Mouse (Mus musculus) limb, embryonic 13.5 days (tissue): ENCODE results near the gene Marf1. TPM values are rescaled to one million over a fixed set of nuclear protein-coding genes. Genes with fewer than 3 reads are reported as not detected.
"Not testable (repeated sequence)": the region's sequence is repeated elsewhere in the genome, so short reads cannot be mapped to it uniquely, and the experiment has no call there.

Experiments
- ATAC-seq: fragments of 200-750 bp; cut with Nextera tagmentation; 2 replicates; pipeline ENCODE4 v1.8.0; 2017; ENCODE audit warnings: low read depth, moderate number of reproducible peaks, moderate TSS enrichment; ENCODE audit not compliant: low FRiP score
- H3K27ac ChIP-seq: fragments of 300-500 bp; sonication (generic); 2 replicates; pipeline ENCODE4 v1.5.1; 2015; ENCODE audit warnings: inconsistent platforms, mild to moderate bottlenecking, moderate library complexity
- H3K27me3 ChIP-seq: fragments of 300-500 bp; sonication (generic); 2 replicates; pipeline ENCODE4 v1.6.1; 2015; ENCODE audit warnings: mild to moderate bottlenecking, inconsistent platforms
- H3K36me3 ChIP-seq: fragments of 300-500 bp; sonication (generic); 2 replicates; pipeline ENCODE4 v1.6.1; 2015; ENCODE audit warnings: inconsistent platforms, mild to moderate bottlenecking, moderate library complexity
- H3K4me1 ChIP-seq: fragments of 300-500 bp; sonication (generic); 2 replicates; pipeline ENCODE4 v1.6.1; 2015; ENCODE audit warnings: inconsistent platforms
- H3K4me2 ChIP-seq: fragments of 300-500 bp; sonication (generic); replicated peaks from 2 replicates; pipeline ENCODE4 v1.6.1; 2015; ENCODE audit warnings: inconsistent platforms, mild to moderate bottlenecking, moderate library complexity
- H3K4me3 ChIP-seq: fragments of 300-500 bp; sonication (generic); 2 replicates; pipeline ENCODE4 v1.5.1; 2015; ENCODE audit warnings: moderate library complexity, mild to moderate bottlenecking, inconsistent platforms
- H3K9ac ChIP-seq: fragments of 300-500 bp; sonication (generic); 2 replicates; pipeline ENCODE4 v1.6.1; 2015; ENCODE audit warnings: mild to moderate bottlenecking, inconsistent platforms
- H3K9me3 ChIP-seq: fragments of 300-500 bp; sonication (generic); 2 replicates; pipeline ENCODE4 v1.6.1; 2016; ENCODE audit warnings: inconsistent platforms
- WGBS: fragments of 180-500 bp; shearing (Covaris S2); methylation state at CpG from one replicate; pipeline ENCODE4 v1.1.7; 2015; 5-methylcytosine and 5-hydroxymethylcytosine counted together
- microRNA counts: library from miRNA; unstranded; fragments of <30 nt; microRNA quantifications from one replicate; lab custom pipeline; 2016
- microRNA-seq: library from miRNA; unstranded; fragments of <30 nt; microRNA quantifications from one replicate; pipeline ENCODE4, GENCODE M21; 2016
- polyA plus RNA-seq: library from polyadenylated mRNA; unstranded; fragments of >200 nt; fragmentation: Nextera tagmentation; extraction: Ambion mirVana; gene quantifications from 2 replicates; pipeline ENCODE4 v1.2.1, GENCODE M21; 2015

The Marf1 gene
- polyA plus RNA-seq, 1 experiment from 2014 or later: 22.3 TPM

DNA sequence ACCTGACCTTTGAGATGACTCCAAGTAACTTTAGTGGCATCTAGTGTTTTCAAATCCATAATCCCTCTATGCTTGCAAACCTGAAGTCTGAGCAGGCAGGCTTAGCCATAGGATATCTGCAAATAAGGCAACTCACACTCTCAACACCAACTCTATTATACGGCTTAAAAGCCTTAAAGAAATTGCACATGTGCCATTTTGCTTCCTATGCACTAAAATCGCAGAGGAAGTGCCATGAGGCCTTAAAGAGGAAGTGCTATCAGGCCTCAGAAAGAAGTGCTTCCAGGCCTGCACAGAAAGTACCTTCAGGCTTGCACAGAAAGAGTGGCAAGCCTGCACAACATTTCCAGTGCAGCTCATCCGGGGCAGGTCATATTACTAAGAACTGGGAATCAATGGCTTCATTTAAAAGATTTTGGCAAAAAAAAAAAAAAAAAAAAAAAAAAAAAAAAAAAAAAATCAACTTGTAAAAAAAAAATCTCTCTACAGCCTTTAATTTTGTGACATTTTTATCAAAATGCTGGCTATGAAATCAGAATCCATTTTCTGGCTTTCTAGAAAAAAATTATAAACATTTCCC is 53.4 kb downstream of the Marf1 start:
- 77% methylated on average over 3 of the region's 3 CpGs for WGBS
- no peak for ATAC-seq
- no peak overlapping the region for H3K4me2 ChIP-seq
- no peaks in the 10 kb centered on the region for H3K4me1 ChIP-seq
- no peak overlapping the region for H3K9ac ChIP-seq
- H3K36me3 ChIP-seq: peaks cover 63% of the 10 kb centered on the region
- no peaks in the 10 kb centered on the region for H3K27me3 ChIP-seq
- 0 out of 2 replicates have a peak overlapping the region, but pooled peaks have one; percentile 22 for H3K27ac ChIP-seq
- H3K9me3 ChIP-seq: no peaks in the 10 kb centered on the region
- H3K4me3 ChIP-seq: no peak overlapping the region

DNA sequence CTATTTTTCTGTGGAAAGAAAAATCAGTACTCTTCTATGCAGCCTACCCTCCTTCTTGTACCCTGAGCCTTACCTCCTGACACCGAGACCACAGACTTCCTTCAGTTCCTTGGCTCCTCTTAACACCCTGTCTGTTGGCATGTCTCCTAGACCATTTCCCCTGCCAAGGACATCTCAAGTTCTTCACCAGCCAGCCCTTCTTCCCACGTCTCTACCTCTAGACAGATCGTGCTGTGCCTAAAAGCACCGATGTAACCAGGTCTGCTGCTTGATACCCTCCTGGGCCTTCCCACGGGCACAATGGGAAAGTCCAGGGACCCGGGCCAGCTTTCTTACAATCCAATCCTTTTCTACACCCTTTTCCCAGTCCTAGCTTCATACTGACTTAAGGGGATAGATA is 57.3 kb downstream of the Marf1 start:
- no peaks in the 10 kb centered on the region for H3K9me3 ChIP-seq
- no peak overlapping the region for H3K27ac ChIP-seq
- ATAC-seq: no peak
- no peak overlapping the region for H3K4me2 ChIP-seq
- H3K27me3 ChIP-seq: no peaks in the 10 kb centered on the region
- H3K4me1 ChIP-seq: no peaks in the 10 kb centered on the region
- H3K9ac ChIP-seq: no peak overlapping the region
- H3K36me3 ChIP-seq: peaks cover 30% of the 10 kb centered on the region
- 83% methylated on average over 6 of the region's 6 CpGs for WGBS
- no peak overlapping the region for H3K4me3 ChIP-seq

DNA sequence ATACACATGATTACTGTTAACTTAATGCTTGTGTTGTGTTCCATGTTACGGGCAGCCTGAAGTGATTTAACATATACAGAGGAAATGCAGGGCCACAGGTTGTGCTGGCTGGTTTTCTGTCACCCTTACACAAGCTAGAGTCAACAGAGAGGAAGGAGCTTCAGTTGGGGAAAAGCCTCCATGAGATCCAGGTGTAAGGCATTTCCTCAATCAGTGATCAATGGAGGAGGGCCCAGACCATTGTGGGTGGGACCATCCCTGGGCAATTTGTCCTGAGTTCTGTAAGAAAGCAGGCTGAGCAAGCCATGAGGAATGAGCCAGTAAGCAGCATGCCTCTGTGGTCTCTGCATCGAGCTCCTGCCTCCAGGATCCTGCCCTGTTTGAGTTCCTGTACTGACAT is 71.4 kb downstream of the Marf1 start:
- no peaks in the 10 kb centered on the region for H3K4me1 ChIP-seq
- ATAC-seq: no peak
- 63% methylated on average over 2 of the region's 2 CpGs for WGBS

DNA sequence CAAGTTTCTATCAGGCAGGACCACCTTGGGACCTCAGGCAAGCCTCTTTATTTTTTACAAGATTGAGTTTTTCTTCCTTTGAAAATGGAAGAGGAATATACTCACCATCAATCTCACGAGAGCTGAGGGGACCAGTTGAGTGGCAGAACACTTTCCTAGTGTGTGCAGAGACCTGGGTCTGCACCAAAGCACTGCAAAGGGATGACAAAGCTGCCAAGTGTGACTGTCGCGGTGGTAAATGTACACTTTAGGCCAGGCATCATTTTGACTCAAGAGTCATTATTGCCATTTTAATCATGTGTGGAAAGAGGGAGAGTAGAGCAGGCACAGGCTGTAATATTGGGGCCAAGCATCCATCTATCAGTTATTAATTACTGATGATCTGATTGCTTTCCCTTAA is 73.9 kb downstream of the Marf1 start:
- no peaks in the 10 kb centered on the region for H3K4me1 ChIP-seq
- no peak overlapping the region for H3K9ac ChIP-seq
- ATAC-seq: no peak
- H3K9me3 ChIP-seq: no peaks in the 10 kb centered on the region
- H3K36me3 ChIP-seq: no peaks in the 10 kb centered on the region
- H3K27ac ChIP-seq: no peak overlapping the region
- no peaks in the 10 kb centered on the region for H3K27me3 ChIP-seq
- no peak overlapping the region for H3K4me3 ChIP-seq
- H3K4me2 ChIP-seq: no peak overlapping the region
- WGBS: 76% methylated on average over 3 of the region's 3 CpGs

More for the DNA sequence above, 71.4 kb downstream of the Marf1 start:
- Histone ChIP-seq H3K4me3 (no peak overlapping the region), H3K36me3 (no peaks in the 10 kb centered on the region), H3K4me2 (no peak overlapping the region), H3K27me3 (no peaks in the 10 kb centered on the region), H3K9me3 (no peaks in the 10 kb centered on the region), H3K27ac (no peak overlapping the region), H3K9ac (no peak overlapping the region)

DNA sequence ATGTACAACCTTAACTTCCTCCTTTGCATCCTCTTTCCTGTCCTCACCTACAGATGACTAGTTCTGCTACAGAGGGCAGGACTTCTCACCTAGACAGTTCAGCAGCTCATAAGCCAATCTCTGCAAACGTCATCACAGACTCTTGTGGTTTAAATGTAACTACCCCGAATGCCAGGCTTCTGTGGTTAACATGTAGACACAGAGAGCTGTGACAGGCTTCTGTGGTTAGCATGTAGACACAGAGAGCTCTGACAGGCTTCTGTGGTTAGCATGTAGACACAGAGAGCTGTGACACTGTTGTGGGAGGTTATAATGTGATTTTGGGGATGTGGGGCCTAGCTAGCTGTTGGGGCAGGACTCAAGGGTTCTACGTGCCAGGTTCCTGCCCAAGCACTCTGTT is 74.9 kb downstream of the Marf1 start:
- no peak overlapping the region for H3K4me2 ChIP-seq
- H3K4me3 ChIP-seq: no peak overlapping the region
- ATAC-seq: no peak
- no peaks in the 10 kb centered on the region for H3K27me3 ChIP-seq
- no peak overlapping the region for H3K9ac ChIP-seq
- WGBS: 63% methylated on average over 3 of the region's 3 CpGs
- H3K4me1 ChIP-seq: no peaks in the 10 kb centered on the region
- no peaks in the 10 kb centered on the region for H3K9me3 ChIP-seq
- H3K36me3 ChIP-seq: no peaks in the 10 kb centered on the region
- no peak overlapping the region for H3K27ac ChIP-seq

DNA sequence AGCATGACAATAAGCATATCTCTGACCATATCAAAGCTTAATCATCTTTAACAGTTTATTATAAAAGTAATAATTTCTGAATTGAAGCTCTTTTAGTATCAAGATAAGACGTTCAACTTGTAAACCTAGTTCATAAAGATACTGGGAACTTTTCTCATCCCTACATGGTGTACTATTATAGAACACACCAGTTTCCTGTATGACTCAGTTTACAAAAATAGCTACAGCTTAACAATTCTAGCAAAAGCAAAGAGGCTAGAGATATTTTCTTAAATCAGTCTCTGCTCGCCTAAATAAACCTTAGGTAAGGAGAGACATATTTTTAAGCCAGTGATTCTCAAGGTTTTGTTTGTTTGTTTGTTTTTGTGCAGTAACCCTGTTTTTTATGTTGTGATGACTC is 80.2 kb downstream of the Marf1 start:
- no peak for ATAC-seq
- Histone ChIP-seq H3K4me3 (no peak overlapping the region), H3K27ac (no peak overlapping the region), H3K4me2 (no peak overlapping the region), H3K27me3 (no peaks in the 10 kb centered on the region), H3K4me1 (no peaks in the 10 kb centered on the region), H3K9me3 (no peaks in the 10 kb centered on the region), H3K9ac (no peak overlapping the region), H3K36me3 (no peaks in the 10 kb centered on the region)
- WGBS: 77% methylated on average over 2 of the region's 2 CpGs

DNA sequence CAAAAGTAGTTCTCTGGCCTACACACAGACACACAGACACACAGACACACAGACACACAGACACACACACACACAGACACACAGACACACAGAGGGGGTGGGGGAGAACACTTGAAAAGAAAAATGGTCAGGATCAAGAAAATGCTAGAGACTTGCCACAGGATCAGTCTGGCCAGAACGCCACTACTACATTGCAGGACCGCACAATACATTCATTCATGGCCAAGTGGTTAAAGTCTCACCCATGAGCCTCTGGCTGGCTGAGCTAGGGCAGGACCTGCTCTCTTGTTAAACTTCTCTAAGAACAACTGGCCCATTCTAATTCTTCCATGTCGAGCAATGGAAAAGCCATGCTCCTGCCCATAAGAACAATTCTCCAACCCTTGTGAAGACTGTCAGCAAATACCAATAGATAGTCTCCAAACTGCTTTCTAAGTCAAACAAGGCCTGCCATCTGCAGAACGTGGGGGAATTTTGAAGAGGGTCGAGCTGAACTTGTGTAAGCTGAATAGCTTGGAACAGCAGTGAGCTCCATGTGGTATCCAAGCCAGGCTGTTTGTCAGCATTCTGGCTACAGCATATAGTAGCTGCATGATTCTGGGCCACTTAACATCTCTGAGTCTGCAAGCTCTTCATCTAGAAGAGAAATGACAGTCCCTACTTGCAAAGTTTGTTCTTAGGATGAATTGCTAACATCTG is 92.5 kb downstream of the Marf1 start:
- WGBS: 68% methylated on average over 5 of the region's 5 CpGs
- ATAC-seq: no peak
- Histone ChIP-seq H3K9ac (no peak overlapping the region), H3K4me3 (no peak overlapping the region), H3K4me1 (no peaks in the 10 kb centered on the region), H3K27ac (peak overlapping the region; percentile 59; the same call in 1 of the 2 replicates), H3K36me3 (no peaks in the 10 kb centered on the region), H3K9me3 (no peaks in the 10 kb centered on the region), H3K4me2 (no peak overlapping the region), H3K27me3 (no peaks in the 10 kb centered on the region)

DNA sequence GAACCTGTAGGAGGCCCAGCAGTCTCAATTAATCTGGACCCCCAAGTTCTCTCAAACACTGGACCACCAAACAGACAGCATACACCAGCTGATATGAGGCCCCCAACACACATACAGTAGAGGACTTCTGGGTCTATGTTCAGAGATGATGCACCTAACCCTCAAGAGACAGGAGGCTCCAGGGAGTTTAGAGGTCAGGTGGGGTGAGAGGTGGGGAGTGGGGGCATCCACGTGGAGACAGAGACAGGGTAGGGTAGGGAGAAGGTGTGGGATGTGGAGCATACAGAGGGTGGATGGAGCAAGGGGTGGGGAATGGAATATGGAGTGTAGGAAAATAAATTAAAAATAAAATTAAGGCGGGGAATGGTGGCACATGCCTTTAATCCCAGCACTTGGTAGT is 94.5 kb downstream of the Marf1 start:
- H3K36me3 ChIP-seq, ATAC-seq, H3K27me3 ChIP-seq, H3K9me3 ChIP-seq, H3K9ac ChIP-seq, H3K4me1 ChIP-seq, H3K4me2 ChIP-seq, H3K27ac ChIP-seq, H3K4me3 ChIP-seq: not testable (repeated sequence)
- WGBS: 78% methylated on average over 2 of the region's 2 CpGs

DNA sequence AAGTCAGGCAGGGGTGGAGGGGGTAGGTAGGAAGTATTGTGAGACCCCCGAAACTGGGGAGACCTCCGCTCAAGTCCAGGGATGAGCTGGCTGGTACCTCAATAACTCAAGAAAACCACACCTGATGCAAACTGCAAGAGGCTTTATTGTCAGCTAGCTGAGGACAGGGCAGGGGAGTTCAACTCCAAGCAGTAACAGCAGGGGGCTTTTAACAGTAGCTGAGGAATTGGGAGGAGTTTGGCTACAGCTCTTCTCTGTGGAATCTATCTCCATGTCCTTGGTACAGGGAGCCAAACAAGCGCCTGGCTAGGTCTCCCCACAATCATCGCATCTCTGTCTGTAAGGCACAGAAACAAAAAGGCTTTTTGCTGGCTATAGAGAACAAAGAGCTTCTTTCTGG is 96.6 kb downstream of the Marf1 start:
- not testable (repeated sequence) for ATAC-seq, H3K27me3 ChIP-seq, H3K9me3 ChIP-seq, H3K4me3 ChIP-seq, H3K27ac ChIP-seq, H3K4me2 ChIP-seq, H3K4me1 ChIP-seq, H3K36me3 ChIP-seq, H3K9ac ChIP-seq
- WGBS: 82% methylated on average over 4 of the region's 4 CpGs

DNA sequence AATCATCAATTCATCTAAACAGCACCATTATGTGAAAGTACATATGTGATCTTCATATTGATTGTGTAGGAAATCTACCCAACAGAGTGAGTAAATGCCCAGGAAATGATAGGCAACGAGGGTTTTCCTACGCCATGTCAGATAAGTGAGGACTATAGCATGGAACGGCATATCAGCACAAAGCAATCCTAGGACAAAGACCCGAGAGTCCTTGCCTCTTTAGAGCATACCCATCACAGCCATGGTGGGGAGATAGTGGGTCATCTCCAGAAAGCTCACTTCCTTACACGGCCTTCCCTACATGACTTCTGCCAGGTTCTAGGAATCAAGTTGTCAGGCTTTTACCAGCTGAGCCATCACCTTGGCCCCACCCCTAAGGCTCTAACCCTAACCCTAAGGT is 103.3 kb downstream of the Marf1 start:
- no peak for ATAC-seq
- Histone ChIP-seq H3K9me3 (no peaks in the 10 kb centered on the region), H3K4me3 (no peak overlapping the region), H3K27me3 (no peaks in the 10 kb centered on the region), H3K4me1 (no peaks in the 10 kb centered on the region), H3K36me3 (no peaks in the 10 kb centered on the region), H3K27ac (no peak overlapping the region), H3K9ac (no peak overlapping the region), H3K4me2 (no peak overlapping the region)
- 55% methylated on average over 5 of the region's 5 CpGs for WGBS

MicroRNA genes within 50 kb of the gene (microRNA counts, 519-probe panel; counts per million panel counts)
- microRNA mmu-miR-484 (lab: Ali Mortazavi, UCI): 3,453 counts per million, percentile 61 among the panel's probes with 10 or more counts

Small RNAs within 50 kb of the gene (microRNA-seq; reads per million reads assigned to microRNA genes)
- gene Gm27671 (not detected), gene Mir484 (2,416 reads per million, percentile 84 among the genes with 10 or more reads in this experiment)

Other genes with a start within 250 kb of the Marf1 start
- 7.3 and 7.7 TPM in 2 replicates for gene 2900011O08Rik, start 176.7 kb downstream of the Marf1 start, polyA plus RNA-seq
- 0.08 and 0.19 TPM in 2 replicates for gene Ifitm7, start 176.5 kb downstream of the Marf1 start, polyA plus RNA-seq
- 120 and 121 TPM in 2 replicates for gene Nde1, start 76 bp downstream of the Marf1 start, polyA plus RNA-seq
- 0.34 and 0.39 TPM in 2 replicates for gene Myh11, start 128.0 kb upstream of the Marf1 start, polyA plus RNA-seq
- gene Fopnl, start 154.1 kb upstream of the Marf1 start, polyA plus RNA-seq: 174 and 182 TPM in 2 replicates
- gene Abcc1, start 198.2 kb upstream of the Marf1 start, polyA plus RNA-seq: 7.5 and 10.0 TPM in 2 replicates